Mouse (Mus musculus) hindbrain, postnatal 0 days (tissue): ENCODE data around the gene Lingo2. TPM values are rescaled to one million over a fixed set of nuclear protein-coding genes. Genes with fewer than 3 reads are reported as not detected.
A peak's percentile ranks its signal among the peaks of the same experiment; 100 is the strongest.

ENCODE experiments used
- ATAC-seq: fragments of 200-750 bp; cut with Nextera tagmentation; 2 replicates; pipeline ENCODE4 v1.8.0; 2017; ENCODE audit warnings: mild to moderate bottlenecking, moderate TSS enrichment, moderate library complexity
- DNase-seq: peaks from one replicate; pipeline ENCODE4 v3.0.0-alpha.2; 2015; ENCODE audit warnings: low spot score
- H3K27ac ChIP-seq: fragments of 300-500 bp; sonication (generic); 2 replicates; pipeline ENCODE4 v1.5.1; 2014; ENCODE audit warnings: mild to moderate bottlenecking
- H3K27me3 ChIP-seq: fragments of 300-500 bp; sonication (generic); 2 replicates; pipeline ENCODE4 v1.6.1; 2014; ENCODE audit warnings: low read length, mixed read lengths; ENCODE audit not compliant: insufficient read depth
- H3K36me3 ChIP-seq: fragments of 300-500 bp; sonication (generic); 2 replicates; pipeline ENCODE4 v1.6.1; 2014; ENCODE audit warnings: low read length, mixed read lengths; ENCODE audit not compliant: insufficient read depth
- H3K4me1 ChIP-seq: fragments of 300-500 bp; sonication (generic); 2 replicates; pipeline ENCODE4 v1.6.1; 2014; ENCODE audit warnings: antibody characterized with exemption, low read length, mixed read lengths; ENCODE audit not compliant: insufficient read depth
- H3K4me2 ChIP-seq: fragments of 300-500 bp; sonication (generic); 2 replicates; pipeline ENCODE4 v1.6.1; 2014; ENCODE audit warnings: low read depth, mild to moderate bottlenecking, low read length, moderate library complexity, mixed read lengths
- H3K4me3 ChIP-seq: fragments of 300-500 bp; sonication (generic); 2 replicates; pipeline ENCODE4 v1.5.1; 2014; ENCODE audit warnings: low read length
- H3K9ac ChIP-seq: fragments of 300-500 bp; sonication (generic); replicated peaks from 2 replicates; pipeline ENCODE4 v1.6.1; 2014; ENCODE audit warnings: mild to moderate bottlenecking, low read length, moderate library complexity, mixed read lengths
- H3K9me3 ChIP-seq: fragments of 300-500 bp; sonication (generic); 2 replicates; pipeline ENCODE4 v1.6.1; 2016; ENCODE audit warnings: low read length, mixed read lengths
- CTCF ChIP-seq: IDR thresholded peaks from 2 replicates; pipeline ENCODE4 v1.5.1; 2016; ENCODE audit warnings: antibody characterized with exemption, control low read depth, low read depth
- WGBS: fragments of 180-500 bp; shearing (Covaris S2); extraction: QIAGEN DNeasy Blood & Tissue Kit; methylation state at CpG from one replicate; pipeline ENCODE4 v1.1.7; 2014; 5-methylcytosine and 5-hydroxymethylcytosine counted together
- polyA plus RNA-seq: library from polyadenylated mRNA; unstranded; fragments of >200 nt; fragmentation: Nextera tagmentation; extraction: Ambion mirVana; gene quantifications from 2 replicates; pipeline ENCODE4 v1.2.1, GENCODE M21; 2015
- total RNA-seq: library from RNA; depleted of rRNA; stranded (reverse); fragments of >200 nt; gene quantifications from 2 replicates; pipeline ENCODE4 v1.2.3, GENCODE M21; 2014

The Lingo2 gene
- total and polyA plus RNA-seq, 2 experiments from 2014 or later: 38.4 to 42.8 TPM

GRCm38 (mm10) chr4:36052791-36053376 lies 898.7 kb downstream of the Lingo2 start:
- DNase-seq: no peak
- Histone ChIP-seq H3K4me3 (no peak overlapping the region), H3K9me3 (no peaks in the 10 kb centered on the region), H3K4me2 (no peak overlapping the region), H3K4me1 (no peaks in the 10 kb centered on the region), H3K36me3 (no peaks in the 10 kb centered on the region), H3K27me3 (no peaks in the 10 kb centered on the region), H3K27ac (no peak overlapping the region), H3K9ac (no peak overlapping the region)
- WGBS: 45% methylated on average over 6 of the region's 6 CpGs
- ATAC-seq: no peak
- TF ChIP-seq CTCF: no peak

- H3K27ac ChIP-seq: no peak overlapping the region
- no peak overlapping the region for H3K9ac ChIP-seq
- H3K36me3 ChIP-seq: no peaks in the 10 kb centered on the region
- TF ChIP-seq CTCF: no peak
- ATAC-seq: no peak
- H3K27me3 ChIP-seq: no peaks in the 10 kb centered on the region
- no peak overlapping the region for H3K4me2 ChIP-seq
- H3K4me1 ChIP-seq: no peaks in the 10 kb centered on the region
- H3K4me3 ChIP-seq: no peak overlapping the region
- WGBS: 86% methylated on average over 3 of the region's 3 CpGs
- DNase-seq: no peak
- H3K9me3 ChIP-seq: no peaks in the 10 kb centered on the region
Measured at GRCm38 (mm10) chr4:36040361-36040760, 911.2 kb downstream of the Lingo2 start.

- H3K4me1 ChIP-seq: no peaks in the 10 kb centered on the region
- 89% methylated on average over 2 of the region's 2 CpGs for WGBS
- no peak overlapping the region for H3K9ac ChIP-seq
- H3K36me3 ChIP-seq: no peaks in the 10 kb centered on the region
- H3K4me3 ChIP-seq: no peak overlapping the region
- no peak overlapping the region for H3K4me2 ChIP-seq
- TF ChIP-seq CTCF: no peak
- H3K27ac ChIP-seq: no peak overlapping the region
- DNase-seq: no peak
- ATAC-seq: no peak
- H3K27me3 ChIP-seq: no peaks in the 10 kb centered on the region
- no peaks in the 10 kb centered on the region for H3K9me3 ChIP-seq
Measured at GRCm38 (mm10) chr4:36038742-36039141, 912.8 kb downstream of the Lingo2 start.

- Histone ChIP-seq H3K4me2 (no peak overlapping the region), H3K9me3 (no peaks in the 10 kb centered on the region), H3K27me3 (no peaks in the 10 kb centered on the region), H3K4me1 (no peaks in the 10 kb centered on the region), H3K27ac (no peak overlapping the region), H3K36me3 (no peaks in the 10 kb centered on the region), H3K4me3 (no peak overlapping the region), H3K9ac (no peak overlapping the region)
- DNase-seq (no peak), ATAC-seq (no peak)
- no peak for TF ChIP-seq CTCF
- WGBS: 84% methylated on average over 5 of the region's 5 CpGs
Measured at GRCm38 (mm10) chr4:36032039-36032438, 919.5 kb downstream of the Lingo2 start.

- DNase-seq (no peak), ATAC-seq (no peak)
- no peak for TF ChIP-seq CTCF
- Histone ChIP-seq H3K4me1 (no peaks in the 10 kb centered on the region), H3K9ac (no peak overlapping the region), H3K36me3 (no peaks in the 10 kb centered on the region), H3K27ac (no peak overlapping the region), H3K9me3 (no peaks in the 10 kb centered on the region), H3K4me2 (no peak overlapping the region), H3K4me3 (no peak overlapping the region), H3K27me3 (no peaks in the 10 kb centered on the region)
- 75% methylated on average over 4 of the region's 4 CpGs for WGBS
Measured at GRCm38 (mm10) chr4:36014181-36014580, 937.4 kb downstream of the Lingo2 start.

- TF ChIP-seq CTCF: no peak
- DNase-seq: peak; percentile 10
Measured at GRCm38 (mm10) chr4:35992005-35992763, 959.4 kb downstream of the Lingo2 start.

GRCm38 (mm10) chr4:35986012-35986411 lies 965.5 kb downstream of the Lingo2 start:
- 81% methylated on average over 6 of the region's 6 CpGs for WGBS
- no peaks in the 10 kb centered on the region for H3K9me3 ChIP-seq
- H3K9ac ChIP-seq: no peak overlapping the region
- H3K27ac ChIP-seq: no peak overlapping the region
- no peak for TF ChIP-seq CTCF
- DNase-seq (no peak), ATAC-seq (no peak)
- no peak overlapping the region for H3K4me2 ChIP-seq
- no peaks in the 10 kb centered on the region for H3K4me1 ChIP-seq
- no peak overlapping the region for H3K4me3 ChIP-seq
- no peaks in the 10 kb centered on the region for H3K27me3 ChIP-seq
- H3K36me3 ChIP-seq: no peaks in the 10 kb centered on the region

More at GRCm38 (mm10) chr4:35992005-35992763, 959.4 kb downstream of the Lingo2 start:
- no peak for ATAC-seq
- no peaks in the 10 kb centered on the region for H3K4me1 ChIP-seq
- H3K4me3 ChIP-seq: no peak overlapping the region
- H3K9ac ChIP-seq: no peak overlapping the region
- no peaks in the 10 kb centered on the region for H3K9me3 ChIP-seq
- WGBS: 68% methylated on average over 2 of the region's 2 CpGs
- H3K4me2 ChIP-seq: no peak overlapping the region
- H3K27ac ChIP-seq: no peak overlapping the region
- no peaks in the 10 kb centered on the region for H3K36me3 ChIP-seq
- no peaks in the 10 kb centered on the region for H3K27me3 ChIP-seq
